Mouse (Mus musculus): Measurements from ENCODE around the gene Pars2. TPM values are rescaled to one million over a fixed set of nuclear protein-coding genes. Genes with fewer than 3 reads are reported as not detected.
A peak's percentile ranks its signal among the peaks of the same experiment; 100 is the strongest.

The Pars2 gene
- 6.7 TPM in 2 replicates for polyA plus RNA-seq (2015; fragmentation: Nextera tagmentation; extraction: Ambion mirVana)

- H3K27me3 ChIP-seq (replicated peaks; ENCODE audit: control insufficient read depth, insufficient read depth, low read length) = no peaks in the 10 kb centered on the region
- H3K27ac ChIP-seq (ENCODE audit: low read depth, low read length) = no peak within 1 kb of the TSS
- peak within 1 kb of the TSS; percentile 68 for H3K4me3 ChIP-seq (ENCODE audit: low read depth, low read length)
- peaks cover 23% of the 10 kb centered on the region for H3K36me3 ChIP-seq (ENCODE audit: control insufficient read depth, insufficient read depth)
- no peak for TF ChIP-seq CTCF (IDR thresholded peaks at IDR 0.05; ENCODE audit: low read depth)
- H3K4me2 ChIP-seq (replicated peaks; ENCODE audit: low read depth) = peak within 1 kb of the TSS; percentile 87
- H3K9me3 ChIP-seq (ENCODE audit: control insufficient read depth) = no peaks in the 10 kb centered on the region
- no peaks in the 10 kb centered on the region for H3K4me1 ChIP-seq (replicated peaks; ENCODE audit: control insufficient read depth, insufficient read depth, low read length)
- WGBS = 1% methylated on average over 40 of the region's 40 CpGs
- ATAC-seq = peak; percentile 97
- peak within 1 kb of the TSS; percentile 66 for H3K9ac ChIP-seq (ENCODE audit: low read depth, low read length)
These were observed at the start of gene Pars2 for GRCm38 (mm10) chr4:106650833-106651527. Gene Pars2, plus strand, starts transcription at chr4:106651069.

GRCm38 (mm10) chr4:106606639-106607554 is 44.0 kb upstream of the Pars2 start:
- 40% methylated on average over 18 of the region's 18 CpGs for WGBS
- peak; percentile 56; the same call in 1 of the 2 replicates for ATAC-seq
- Histone ChIP-seq H3K27me3 (replicated peaks; ENCODE audit: control insufficient read depth, insufficient read depth, low read length) (no peaks in the 10 kb centered on the region), H3K9me3 (ENCODE audit: control insufficient read depth) (peaks cover 3% of the 10 kb centered on the region; the same call in 1 of the 2 replicates), H3K27ac (ENCODE audit: low read depth, low read length) (no peak overlapping the region), H3K36me3 (ENCODE audit: control insufficient read depth, insufficient read depth) (no peaks in the 10 kb centered on the region), H3K4me2 (replicated peaks; ENCODE audit: low read depth) (0 out of 2 replicates have a peak overlapping the region, but pooled peaks have one; percentile 21), H3K4me3 (ENCODE audit: low read depth, low read length) (no peak overlapping the region), H3K4me1 (replicated peaks; ENCODE audit: control insufficient read depth, insufficient read depth, low read length) (no peaks in the 10 kb centered on the region), H3K9ac (ENCODE audit: low read depth, low read length) (no peak overlapping the region)
- no peak for TF ChIP-seq CTCF (IDR thresholded peaks at IDR 0.05; ENCODE audit: low read depth)

DNA sequence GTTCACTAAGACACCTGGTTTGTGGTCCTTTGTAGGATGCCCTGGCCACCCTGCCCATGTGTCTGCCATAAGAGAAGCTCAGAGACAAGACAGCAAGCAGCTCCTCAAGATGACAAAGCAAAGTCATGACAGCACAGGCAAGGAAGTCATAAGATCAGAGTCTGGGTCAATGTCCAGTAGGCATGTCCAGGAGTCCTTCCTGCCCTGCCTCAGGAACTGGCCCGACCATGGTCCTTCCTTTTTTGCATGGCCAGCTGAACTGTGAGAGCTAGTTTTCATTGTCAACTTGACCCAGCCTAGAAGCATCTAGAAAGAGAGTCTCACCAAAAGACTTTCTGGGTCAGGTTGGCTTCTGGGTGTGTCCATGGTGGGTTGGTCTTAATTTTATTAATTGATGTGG is 43.0 kb upstream of the Pars2 start:
- H3K4me1 ChIP-seq (replicated peaks; ENCODE audit: control insufficient read depth, insufficient read depth, low read length) = no peaks in the 10 kb centered on the region
- 63% methylated on average over 1 of the region's 1 CpGs for WGBS
- no peak overlapping the region for H3K4me3 ChIP-seq (ENCODE audit: low read depth, low read length)
- H3K27me3 ChIP-seq (replicated peaks; ENCODE audit: control insufficient read depth, insufficient read depth, low read length) = no peaks in the 10 kb centered on the region
- H3K9ac ChIP-seq (ENCODE audit: low read depth, low read length) = no peak overlapping the region
- no peak overlapping the region for H3K27ac ChIP-seq (ENCODE audit: low read depth, low read length)
- H3K9me3 ChIP-seq (ENCODE audit: control insufficient read depth) = no peaks in the 10 kb centered on the region
- no peak overlapping the region for H3K4me2 ChIP-seq (replicated peaks; ENCODE audit: low read depth)
- ATAC-seq = no peak
- H3K36me3 ChIP-seq (ENCODE audit: control insufficient read depth, insufficient read depth) = no peaks in the 10 kb centered on the region
- no peak for TF ChIP-seq CTCF (IDR thresholded peaks at IDR 0.05; ENCODE audit: low read depth)

- no peak for TF ChIP-seq CTCF (IDR thresholded peaks at IDR 0.05; ENCODE audit: low read depth)
- Histone ChIP-seq H3K4me3 (ENCODE audit: low read depth, low read length) (no peak overlapping the region), H3K27me3 (replicated peaks; ENCODE audit: control insufficient read depth, insufficient read depth, low read length) (no peaks in the 10 kb centered on the region), H3K9me3 (ENCODE audit: control insufficient read depth) (no peaks in the 10 kb centered on the region), H3K4me2 (replicated peaks; ENCODE audit: low read depth) (no peak overlapping the region), H3K9ac (ENCODE audit: low read depth, low read length) (no peak overlapping the region), H3K27ac (ENCODE audit: low read depth, low read length) (no peak overlapping the region), H3K4me1 (replicated peaks; ENCODE audit: control insufficient read depth, insufficient read depth, low read length) (0 out of 2 replicates have a peak, but pooled peaks cover 8% of the 10 kb centered on the region), H3K36me3 (ENCODE audit: control insufficient read depth, insufficient read depth) (no peaks in the 10 kb centered on the region)
- WGBS = 79% methylated on average over 8 of the region's 8 CpGs
- no peak for ATAC-seq
These were observed 37.8 kb upstream of the Pars2 start for GRCm38 (mm10) chr4:106613105-106613504.

DNA sequence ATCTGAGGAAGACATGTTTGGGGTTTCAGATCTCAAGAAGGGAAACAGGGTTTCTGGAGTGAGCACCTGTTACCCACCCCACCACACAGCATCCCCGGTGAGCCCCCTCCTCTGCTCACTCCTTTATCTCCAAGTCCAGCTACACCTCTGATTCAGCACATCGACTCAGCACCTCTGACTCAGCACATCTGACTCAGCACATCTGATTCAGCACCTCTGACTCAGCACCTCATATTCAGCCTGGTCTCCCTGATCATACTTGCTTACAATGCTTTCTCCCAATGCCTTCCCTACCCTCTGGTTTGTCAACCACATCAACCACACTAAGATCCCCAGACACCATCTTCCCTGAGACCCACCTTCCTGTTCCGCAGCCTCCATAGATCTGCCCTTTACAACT is 37.3 kb upstream of the Pars2 start:
- 0 out of 2 replicates have a peak, but pooled peaks cover 8% of the 10 kb centered on the region for H3K4me1 ChIP-seq (replicated peaks; ENCODE audit: control insufficient read depth, insufficient read depth, low read length)
- no peaks in the 10 kb centered on the region for H3K36me3 ChIP-seq (ENCODE audit: control insufficient read depth, insufficient read depth)
- H3K9me3 ChIP-seq (ENCODE audit: control insufficient read depth) = no peaks in the 10 kb centered on the region
- H3K4me2 ChIP-seq (replicated peaks; ENCODE audit: low read depth) = no peak overlapping the region
- no peak for TF ChIP-seq CTCF (IDR thresholded peaks at IDR 0.05; ENCODE audit: low read depth)
- H3K27me3 ChIP-seq (replicated peaks; ENCODE audit: control insufficient read depth, insufficient read depth, low read length) = no peaks in the 10 kb centered on the region
- no peak overlapping the region for H3K4me3 ChIP-seq (ENCODE audit: low read depth, low read length)
- H3K9ac ChIP-seq (ENCODE audit: low read depth, low read length) = no peak overlapping the region
- ATAC-seq = no peak
- 61% methylated on average over 3 of the region's 3 CpGs for whole genome bisulfite sequencing
- H3K27ac ChIP-seq (ENCODE audit: low read depth, low read length) = no peak overlapping the region

GRCm38 (mm10) chr4:106614180-106614797 is 36.6 kb upstream of the Pars2 start:
- Histone ChIP-seq H3K36me3 (ENCODE audit: control insufficient read depth, insufficient read depth) (no peaks in the 10 kb centered on the region), H3K27ac (ENCODE audit: low read depth, low read length) (no peak overlapping the region), H3K4me3 (ENCODE audit: low read depth, low read length) (no peak overlapping the region), H3K4me1 (replicated peaks; ENCODE audit: control insufficient read depth, insufficient read depth, low read length) (0 out of 2 replicates have a peak, but pooled peaks cover 8% of the 10 kb centered on the region), H3K9me3 (ENCODE audit: control insufficient read depth) (no peaks in the 10 kb centered on the region), H3K27me3 (replicated peaks; ENCODE audit: control insufficient read depth, insufficient read depth, low read length) (no peaks in the 10 kb centered on the region), H3K9ac (ENCODE audit: low read depth, low read length) (no peak overlapping the region), H3K4me2 (replicated peaks; ENCODE audit: low read depth) (no peak overlapping the region)
- peak; percentile 98 for TF ChIP-seq CTCF (IDR thresholded peaks at IDR 0.05; ENCODE audit: low read depth)
- no peak for ATAC-seq
- 52% methylated on average over 7 of the region's 7 CpGs for WGBS
